Mouse (Mus musculus) CH12.LX (cell line): ENCODE measurements at regions not wholly inside any gene's neighbourhood (a gene's known extent, or its start where the extent isn't known, plus 50 kb on each side); places are given as distances from the start of the nearest gene placed in this dataset.

ENCODE experiments used
- BHLHE40 ChIP-seq: IDR thresholded peaks from 2 replicates; pipeline ENCODE4 v1.6.1; 2011; ENCODE audit warnings: mild to moderate bottlenecking, low read depth, low read length, improper control_type of control experiment
- CHD2 ChIP-seq: IDR thresholded peaks from 2 replicates; pipeline ENCODE4 v1.6.1; 2011; ENCODE audit warnings: low read length, improper control_type of control experiment
- CTCF ChIP-seq, 2 experiments: IDR thresholded peaks in 1 of 2; conservative IDR thresholded peaks in 1 of 2; 2 replicates each; pipeline ENCODE4 v1.5.1; 2011 to 2012; ENCODE audit warnings: low read depth in 2 of 2, low read length in 2 of 2, improper control_type of control experiment in 1 of 2, inconsistent platforms in 1 of 2, mild to moderate bottlenecking in 1 of 2, moderate library complexity in 1 of 2
- EP300 ChIP-seq: IDR thresholded peaks from 2 replicates; pipeline ENCODE4 v1.6.1; 2011; ENCODE audit warnings: low read length, improper control_type of control experiment
- MAX ChIP-seq: IDR thresholded peaks from 2 replicates; pipeline ENCODE4 v1.6.1; 2011; ENCODE audit warnings: low read length, improper control_type of control experiment
- POLR2A ChIP-seq: IDR thresholded peaks from 2 replicates; pipeline ENCODE4 v1.6.1; 2011; ENCODE audit warnings: low read depth, mild to moderate bottlenecking, improper control_type of control experiment, low read length
- POLR2AphosphoS2 ChIP-seq: IDR thresholded peaks from 2 replicates; pipeline ENCODE4 v1.6.1; 2011; ENCODE audit warnings: low read depth, low read length, improper control_type of control experiment
- RCOR1 ChIP-seq: conservative IDR thresholded peaks from 2 replicates; pipeline ENCODE4 v1.6.1; 2012; ENCODE audit warnings: low read depth, mild to moderate bottlenecking, inconsistent platforms, low read length, improper control_type of control experiment
- SIN3A ChIP-seq: IDR thresholded peaks from 2 replicates; pipeline ENCODE4 v1.6.1; 2012; ENCODE audit warnings: low read length, improper control_type of control experiment, inconsistent platforms
- USF1 ChIP-seq: IDR thresholded peaks from 2 replicates; pipeline ENCODE4 v1.6.1; 2014; ENCODE audit warnings: low read depth, mild to moderate bottlenecking, inconsistent platforms, low read length, improper control_type of control experiment
- ZKSCAN1 ChIP-seq: IDR thresholded peaks from 2 replicates; pipeline ENCODE4 v1.6.1; 2012; ENCODE audit warnings: low read depth, inconsistent platforms, low read length, improper control_type of control experiment, borderline replicate concordance

DNA sequence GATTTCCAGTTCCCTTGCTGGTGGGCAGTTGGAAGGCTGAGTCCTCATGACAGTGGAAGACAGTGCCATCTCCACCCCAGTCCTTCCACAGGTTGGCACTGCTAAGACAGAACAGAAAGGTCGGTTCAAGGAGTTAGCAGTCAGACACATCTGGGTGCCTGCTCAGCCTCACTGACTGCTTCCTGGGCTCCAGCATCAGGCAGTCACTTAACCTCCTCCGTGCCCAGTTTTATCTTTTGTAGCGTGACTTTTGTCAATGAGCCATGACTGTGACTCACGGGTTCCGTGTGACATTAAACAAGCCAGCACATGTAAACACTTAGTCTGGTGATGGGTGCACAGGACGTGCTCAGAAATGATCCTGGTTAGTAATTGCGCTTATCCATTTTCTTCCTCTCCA is 363.1 kb upstream of the Gm10131 start:
- TF ChIP-seq SIN3A = no peak
- TF ChIP-seq ZKSCAN1 = no peak
- no peak for TF ChIP-seq POLR2AphosphoS2
- TF ChIP-seq CTCF (conservative IDR thresholded peaks at IDR 0.05 in 1 of 2, IDR thresholded peaks at IDR 0.05 in 1 of 2; ENCODE audit: low read depth in 2 of 2, low read length in 2 of 2) = no peak
- TF ChIP-seq BHLHE40 = no peak
- no peak for TF ChIP-seq POLR2A
- no peak for TF ChIP-seq CHD2
- TF ChIP-seq RCOR1 = no peak
- TF ChIP-seq USF1 = no peak
- TF ChIP-seq EP300 = no peak
- TF ChIP-seq MAX = no peak
